Mouse (Mus musculus) embryo, embryonic 10 days (tissue): ENCODE results near the gene Ankrd22.
"Not testable (repeated sequence)": the region's sequence is repeated elsewhere in the genome, so short reads cannot be mapped to it uniquely, and the experiment has no call there.

Experiments
- DNase-seq: peaks from one replicate; pipeline ENCODE4 v3.0.0-alpha.2; 2015; ENCODE audit warnings: low spot score

Gene Ankrd22

GRCm38 (mm10) chr19:34165891-34166290, at the start of gene Ankrd22:
Gene Ankrd22, minus strand, starts transcription at chr19:34166053.
- DNase-seq: peak; percentile 21

- no peak for DNase-seq
Observed at GRCm38 (mm10) chr19:34214136-34214535, 48.3 kb upstream of the Ankrd22 start.

- DNase-seq: no peak
Observed at GRCm38 (mm10) chr19:34213251-34213645, 47.4 kb upstream of the Ankrd22 start.

DNA sequence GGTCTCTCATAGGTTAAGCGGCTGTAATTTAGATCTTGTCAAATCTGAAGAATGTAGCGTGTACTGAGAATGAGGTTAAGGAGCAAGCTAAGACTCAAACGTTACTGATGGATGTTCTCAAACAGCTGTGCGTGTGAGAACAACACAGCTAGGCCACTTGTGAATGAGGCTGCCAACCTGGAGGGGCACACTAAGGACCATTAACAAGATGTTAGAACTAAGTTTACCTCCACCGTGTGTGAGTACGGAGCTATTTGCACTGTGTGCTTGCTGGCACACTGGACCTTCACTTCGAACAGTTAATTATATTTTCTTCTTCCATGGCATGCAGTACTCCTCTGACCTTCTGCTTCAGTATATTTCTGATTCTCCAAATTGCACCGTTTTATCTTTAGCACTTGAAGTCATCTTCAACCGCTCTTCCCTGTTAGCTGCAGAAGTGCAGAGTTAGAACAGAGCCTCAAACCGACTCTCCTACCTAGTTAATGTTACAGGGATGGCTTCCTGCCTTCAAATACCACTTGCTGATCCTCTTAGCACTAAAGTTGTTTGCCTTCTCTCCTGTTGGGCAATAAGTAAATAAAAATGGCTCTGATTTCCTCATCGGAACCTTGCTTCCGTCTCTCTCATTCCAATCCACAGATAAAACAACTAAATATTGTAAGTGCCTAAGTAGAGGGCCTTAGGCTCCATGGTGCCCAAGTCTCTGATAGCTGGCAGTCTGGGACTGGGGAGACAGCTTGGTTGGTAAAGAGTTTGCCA, 46.8 kb upstream of the Ankrd22 start:
- DNase-seq: no peak

- no peak for DNase-seq
Observed at GRCm38 (mm10) chr19:34210841-34211240, 45.0 kb upstream of the Ankrd22 start.

DNA sequence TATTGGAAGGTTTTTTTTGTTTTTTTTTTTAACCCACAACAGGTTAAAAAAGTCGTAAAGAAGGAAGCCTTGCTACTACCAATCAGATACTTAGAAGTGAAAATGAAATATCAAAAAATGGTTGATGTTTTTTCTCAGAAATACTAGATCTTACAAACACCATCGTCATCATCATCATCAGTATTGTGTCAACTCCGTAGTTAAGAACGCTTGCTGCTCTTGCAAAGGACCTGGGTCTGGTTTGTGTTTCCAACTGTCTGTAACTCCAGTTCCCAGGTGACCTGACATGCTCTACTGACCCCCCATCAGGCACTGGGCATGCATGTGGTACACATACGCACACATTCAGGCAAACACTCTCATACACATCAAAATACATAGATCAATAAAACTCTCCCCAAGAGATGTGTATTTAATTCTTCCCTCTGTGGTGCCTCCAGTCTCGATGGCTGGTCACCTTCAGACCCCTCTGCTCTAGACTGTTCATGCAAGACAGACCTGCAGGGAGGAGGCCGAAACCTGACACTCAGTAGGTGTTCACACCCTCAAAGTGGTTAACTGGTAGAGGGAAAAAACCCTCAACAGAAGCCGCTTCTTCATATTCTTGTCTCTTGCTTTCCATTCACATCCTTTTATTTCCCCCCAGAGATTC, 44.2 kb upstream of the Ankrd22 start:
- DNase-seq: no peak

GRCm38 (mm10) chr19:34209031-34209430, 43.2 kb upstream of the Ankrd22 start:
- DNase-seq: no peak

DNA sequence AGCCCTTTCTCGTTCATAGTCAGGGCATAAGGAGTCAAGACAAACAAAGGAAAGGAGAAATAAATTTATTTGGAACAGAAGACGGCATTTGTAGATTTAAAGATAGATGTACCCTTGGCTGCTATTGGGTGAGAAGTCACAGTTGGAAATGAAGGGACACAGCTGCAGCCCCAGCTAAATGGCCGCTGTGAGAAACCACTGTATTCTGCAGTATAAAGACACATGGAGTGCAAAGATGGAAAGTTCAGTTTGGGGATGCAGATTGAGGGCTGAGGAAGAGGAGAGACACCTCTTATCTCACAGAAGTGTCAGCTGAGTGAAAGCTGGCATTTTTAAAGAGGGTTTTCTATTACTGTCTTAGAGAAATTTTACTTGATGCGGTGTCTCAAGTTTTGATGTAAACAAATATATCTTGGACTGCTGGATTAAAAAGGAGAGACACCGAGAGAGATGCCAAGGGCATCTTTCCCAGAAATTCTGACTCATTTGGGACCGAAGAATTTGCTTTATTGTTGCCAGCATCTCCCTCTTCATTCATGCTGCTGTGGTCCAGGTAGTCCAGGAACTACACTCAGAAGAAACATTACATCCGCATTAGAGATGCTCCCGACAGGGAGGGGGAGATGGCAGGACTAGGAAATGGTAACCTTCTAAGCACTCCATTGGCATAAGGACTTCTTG, 41.0 kb upstream of the Ankrd22 start:
- no peak for DNase-seq

DNA sequence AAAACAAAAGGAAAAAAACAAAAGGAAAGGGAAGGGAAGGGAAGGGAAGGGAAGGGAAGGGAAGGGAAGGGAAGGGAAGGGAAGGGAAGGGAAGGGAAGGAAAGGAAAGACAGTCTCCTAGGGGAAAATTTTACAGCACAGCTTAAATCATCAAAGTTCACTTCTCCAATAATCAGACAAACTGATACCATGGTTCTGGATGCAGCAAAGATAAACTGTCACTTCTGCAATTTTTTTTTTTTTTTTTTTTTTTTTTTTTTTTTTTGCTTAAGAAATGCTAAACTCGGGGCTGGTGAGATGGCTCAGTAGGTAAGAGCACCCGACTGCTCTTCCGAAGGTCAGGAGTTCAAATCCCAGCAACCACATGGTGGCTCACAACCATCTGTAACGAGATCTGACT, 40.3 kb upstream of the Ankrd22 start:
- not testable (repeated sequence) for DNase-seq

GRCm38 (mm10) chr19:34202668-34203067, 36.8 kb upstream of the Ankrd22 start:
- DNase-seq: no peak

GRCm38 (mm10) chr19:34199488-34199887, 33.6 kb upstream of the Ankrd22 start:
- DNase-seq: peak; percentile 11

- no peak for DNase-seq
Observed at GRCm38 (mm10) chr19:34198901-34199300, 33.0 kb upstream of the Ankrd22 start.

DNA sequence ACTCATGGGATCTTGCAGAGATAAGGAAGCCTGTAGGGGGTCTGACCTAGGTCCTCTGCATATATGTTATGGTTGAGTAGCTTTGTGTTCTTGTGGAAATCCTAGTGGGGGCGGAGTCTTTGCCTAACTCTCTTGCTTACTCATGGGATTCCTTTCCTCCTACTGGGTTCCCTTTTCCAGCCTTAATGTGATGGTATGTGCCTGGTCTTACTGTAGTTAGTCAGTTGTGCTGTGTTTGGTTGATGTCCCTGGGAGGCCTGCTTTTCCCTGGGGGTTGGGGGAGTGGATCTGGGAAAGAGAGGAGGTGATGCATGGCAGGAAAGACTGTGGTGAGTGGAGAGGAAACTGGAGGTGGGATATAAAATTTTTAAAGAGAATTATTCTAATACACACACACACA, 32.2 kb upstream of the Ankrd22 start:
- no peak for DNase-seq

- no peak for DNase-seq
Observed at GRCm38 (mm10) chr19:34195031-34195430, 29.2 kb upstream of the Ankrd22 start.

DNA sequence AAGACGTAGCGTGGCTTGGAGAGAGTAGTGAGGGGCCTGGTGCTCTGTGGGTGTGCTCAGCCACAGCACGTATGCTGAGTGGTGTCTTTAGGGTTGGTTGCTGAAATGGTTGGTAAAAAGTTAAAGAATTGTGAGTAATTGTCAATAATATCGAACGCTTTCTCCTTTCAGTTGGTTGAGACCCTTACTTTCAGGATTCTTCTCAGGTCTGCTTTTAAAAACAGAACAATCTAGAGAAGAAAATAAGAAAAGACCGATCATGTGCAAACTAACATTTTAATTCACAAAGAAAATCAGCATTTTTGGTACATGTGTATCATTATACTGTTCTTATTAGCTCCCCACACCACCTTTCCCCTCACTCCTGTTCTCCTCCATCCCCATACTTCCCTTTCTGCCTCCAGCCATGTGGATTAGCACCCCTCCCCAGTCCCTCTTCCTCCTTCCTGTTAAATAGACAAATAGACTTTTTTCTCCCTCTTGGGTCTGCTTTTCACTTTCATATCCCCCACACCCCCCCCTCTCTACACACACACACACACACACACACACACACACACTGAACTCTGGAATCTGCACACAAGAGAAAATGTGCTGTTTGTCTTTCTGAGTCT, 28.4 kb upstream of the Ankrd22 start:
- no peak for DNase-seq

GRCm38 (mm10) chr19:34193683-34194082, 27.8 kb upstream of the Ankrd22 start:
- no peak for DNase-seq

DNA sequence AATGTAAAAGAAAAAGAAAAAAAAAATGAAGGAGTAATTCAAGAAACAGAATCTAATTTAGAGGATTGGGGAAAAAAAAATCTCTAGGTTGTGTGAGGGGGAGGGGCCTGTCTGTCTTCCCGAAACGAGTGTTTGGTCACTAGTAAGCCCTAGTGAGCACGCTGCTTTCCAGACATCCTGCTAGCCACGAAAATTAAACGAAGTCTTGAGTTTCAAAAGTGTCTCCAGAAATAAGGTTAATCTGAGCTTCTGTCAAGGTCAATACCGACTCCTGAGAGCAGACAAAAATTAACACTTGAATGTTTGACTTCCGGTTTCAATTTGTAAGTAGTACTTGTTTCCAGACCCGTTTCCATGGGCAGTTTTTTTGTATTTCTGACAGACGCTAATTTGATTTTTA, 27.3 kb upstream of the Ankrd22 start:
- peak; percentile 49 for DNase-seq

DNA sequence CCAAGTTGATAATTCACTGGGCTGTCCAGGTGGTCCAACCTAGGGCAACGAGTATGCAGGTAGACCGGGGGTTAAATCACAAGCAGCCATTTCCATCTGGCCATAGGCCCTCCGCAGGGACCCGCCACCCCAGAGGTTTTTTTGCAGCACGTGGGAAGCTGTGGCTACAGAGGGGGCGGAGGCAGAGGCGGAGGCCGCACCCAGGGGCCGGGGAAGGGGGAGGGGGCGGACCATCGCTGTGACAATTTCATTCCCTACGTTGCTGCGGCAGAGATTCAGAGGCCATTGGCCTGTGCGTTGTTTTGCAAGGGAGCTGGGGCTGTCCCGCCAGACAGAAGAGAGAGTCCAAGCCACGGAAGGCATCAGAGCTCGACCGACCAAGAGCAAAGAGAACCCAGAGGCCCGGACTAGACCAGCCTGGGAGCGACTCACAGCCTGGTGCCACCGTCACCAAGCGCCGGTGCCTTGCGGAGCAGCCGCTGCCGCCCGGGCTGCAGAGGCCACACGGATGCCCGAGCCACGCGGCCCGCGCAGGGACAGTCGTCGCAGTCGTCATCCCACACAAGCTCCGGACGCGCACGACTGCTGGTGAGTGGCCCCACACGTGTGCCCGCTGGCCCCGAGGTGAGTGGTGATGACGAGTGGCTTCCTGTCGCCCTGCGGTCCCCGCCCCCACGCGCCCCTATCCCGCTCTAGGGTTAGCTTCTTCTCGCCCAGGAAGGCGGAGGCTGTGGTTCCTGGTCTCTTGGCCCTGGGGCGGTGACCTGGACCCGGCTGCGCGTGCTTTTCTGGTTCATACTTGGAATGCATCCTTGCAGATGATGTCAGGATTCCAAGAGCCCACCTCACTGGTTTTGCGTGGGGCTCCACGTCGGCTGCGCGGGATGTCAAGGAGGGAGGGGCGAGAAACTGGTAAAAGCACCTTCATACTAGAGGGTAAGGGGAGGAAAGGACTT, 26.4 kb upstream of the Ankrd22 start, which contains the start of gene Stambpl1:
Stambpl1 (plus strand) TSS at position 222 of the 956 bp plus-strand sequence.
- peak; percentile 53 for DNase-seq

GRCm38 (mm10) chr19:34191645-34192007, 25.8 kb upstream of the Ankrd22 start:
- no peak for DNase-seq

DNA sequence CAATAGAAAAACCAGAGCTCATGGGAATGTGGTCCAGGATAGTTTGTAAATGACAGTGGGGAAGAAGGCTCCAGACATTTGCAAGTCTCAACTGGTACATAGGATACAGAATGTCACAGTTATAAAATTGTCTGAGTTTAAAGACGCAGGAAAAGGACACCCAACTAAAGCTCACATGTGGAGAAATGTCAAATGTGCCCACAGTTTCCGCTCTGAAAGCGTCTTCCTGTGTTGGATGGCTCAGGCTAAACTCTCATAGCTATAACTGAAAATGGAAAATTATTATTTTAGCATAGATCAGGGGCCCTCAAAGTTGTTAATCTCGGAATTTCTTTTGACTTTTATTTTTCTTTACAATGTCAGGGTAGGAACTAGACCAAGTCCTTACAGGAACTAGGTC, 21.0 kb upstream of the Ankrd22 start:
- DNase-seq: no peak

GRCm38 (mm10) chr19:34182490-34182889, 16.6 kb upstream of the Ankrd22 start:
- no peak for DNase-seq
